Mouse (Mus musculus): ENCODE measurements around the gene Clec12b.

GRCm38 (mm10) chr6:129355774-129356173 is 29.9 kb downstream of the Clec12b start:
- TF ChIP-seq CTCF (conservative IDR thresholded peaks at IDR 0.05; ENCODE audit: low read length) (no peak), NANOG (IDR thresholded peaks at IDR 0.05; ENCODE audit: borderline replicate concordance, low read length) (no peak)
